22 mouse cellular contexts compared by ENCODE assay signal in genomic region chr10:21573713-21574112, GRCm38 (mm10). TPM values are rescaled to one million over a fixed set of nuclear protein-coding genes. Genes with fewer than 3 reads are reported as not detected.
DNase-seq lines count a peak whose midpoint lies in the region; ATAC-seq lines count a peak whose summit lies in the region.
"Had no signal": no experiment of that assay in that cellular context is flagged by ENCODE, and none has a peak within 500 bp of the region (broad histone marks: within the 10 kb centered on the region; RNA-seq: fewer than 3 reads in every experiment).

No protein-coding gene starts in this region.

- 72% methylated on average over 4 of the region's 4 CpGs for WGBS in intestine, embryonic 15.5 days
- WGBS in kidney, embryonic 16.5 days: 70% methylated on average over 4 of the region's 4 CpGs
- 64% methylated on average over 4 of the region's 4 CpGs for whole genome bisulfite sequencing in liver, embryonic 12.5 days (ENCODE audit: insufficient replicate concordance)

- no peaks in the 10 kb centered on the region for H3K9me3 ChIP-seq in intestine, embryonic 15.5 days
- no peaks in the 10 kb centered on the region for H3K9me3 ChIP-seq in kidney, embryonic 16.5 days (ENCODE audit: low read length)
- H3K9me3 ChIP-seq in liver, embryonic 12.5 days (replicated peaks): no peaks in the 10 kb centered on the region
- H3K9me3 ChIP-seq: forebrain, embryonic 12.5 days; lung, embryonic 15.5 days; midbrain, embryonic 15.5 days had no signal

- no peak overlapping the region for H3K9ac ChIP-seq in intestine, embryonic 15.5 days
- no peak overlapping the region for H3K9ac ChIP-seq in kidney, embryonic 16.5 days (replicated peaks; ENCODE audit: low read length)
- H3K9ac ChIP-seq in liver, embryonic 12.5 days: no peak overlapping the region
- H3K9ac ChIP-seq: forebrain, embryonic 12.5 days; lung, embryonic 15.5 days; midbrain, embryonic 15.5 days had no signal

- H3K4me1 ChIP-seq in intestine, embryonic 15.5 days (replicated peaks): no peaks in the 10 kb centered on the region
- H3K4me1 ChIP-seq in kidney, embryonic 16.5 days (ENCODE audit: insufficient read depth, low read length): 0 out of 2 replicates have a peak, but pooled peaks cover 5% of the 10 kb centered on the region
- no peaks in the 10 kb centered on the region for H3K4me1 ChIP-seq in liver, embryonic 12.5 days
- H3K4me1 ChIP-seq: forebrain, embryonic 12.5 days; lung, embryonic 15.5 days; midbrain, embryonic 15.5 days had no signal

- ATAC-seq in intestine, embryonic 15.5 days: peak; percentile 49; the same call in 1 of the 2 replicates
- ATAC-seq in kidney, embryonic 16.5 days (ENCODE audit: low FRiP score, low TSS enrichment): peak; percentile 62; the same call in 1 of the 2 replicates
- ATAC-seq in liver, embryonic 12.5 days: no peak
- ATAC-seq: hindbrain, embryonic 16.5 days; midbrain, embryonic 15.5 days had no signal

- H3K4me3 ChIP-seq in intestine, embryonic 15.5 days (replicated peaks): no peak overlapping the region
- H3K4me3 ChIP-seq in kidney, embryonic 16.5 days (ENCODE audit: low read length): no peak overlapping the region
- H3K4me3 ChIP-seq in liver, embryonic 12.5 days: no peak overlapping the region
- H3K4me3 ChIP-seq: forebrain, embryonic 12.5 days; lung, embryonic 15.5 days; midbrain, embryonic 15.5 days had no signal

- H3K27ac ChIP-seq in intestine, embryonic 15.5 days: no peak overlapping the region
- peak overlapping the region; percentile 45; the same call in 1 of the 2 replicates for H3K27ac ChIP-seq in kidney, embryonic 16.5 days (ENCODE audit: low read length)
- H3K27ac ChIP-seq in liver, embryonic 12.5 days: no peak overlapping the region
- H3K27ac ChIP-seq: forebrain, embryonic 12.5 days; lung, embryonic 15.5 days; midbrain, embryonic 15.5 days had no signal

- no peaks in the 10 kb centered on the region for H3K36me3 ChIP-seq in intestine, embryonic 15.5 days
- no peaks in the 10 kb centered on the region for H3K36me3 ChIP-seq in kidney, embryonic 16.5 days (ENCODE audit: insufficient read depth, low read length)
- no peaks in the 10 kb centered on the region for H3K36me3 ChIP-seq in liver, embryonic 12.5 days
- H3K36me3 ChIP-seq: forebrain, embryonic 12.5 days; lung, embryonic 15.5 days; midbrain, embryonic 15.5 days had no signal

- no peaks in the 10 kb centered on the region for H3K27me3 ChIP-seq in intestine, embryonic 15.5 days (replicated peaks)
- no peaks in the 10 kb centered on the region for H3K27me3 ChIP-seq in kidney, embryonic 16.5 days (ENCODE audit: insufficient read depth, low read length)
- no peaks in the 10 kb centered on the region for H3K27me3 ChIP-seq in liver, embryonic 12.5 days (replicated peaks)
- H3K27me3 ChIP-seq: forebrain, embryonic 12.5 days; lung, embryonic 15.5 days; midbrain, embryonic 15.5 days had no signal

- DNase-seq in heart, adult 8-10 months (ENCODE audit: low spot score): peak; percentile 25
- no peak for DNase-seq in heart, adult 9 months (ENCODE audit: low spot score in 2 of 2)
- peak; percentile 41 for DNase-seq in Muller cell, postnatal 12 days (ENCODE audit: inconsistent ontology term)
- DNase-seq in layer of hippocampus, adult 9-11 months: no peak
- DNase-seq in frontal cortex, postnatal 25 days (ENCODE audit: low spot score in 2 of 2): no peak
- DNase-seq: cerebellum, postnatal 25 days; heart, postnatal 36 days; liver; right cerebral cortex, postnatal 4 days had no signal

- H3K4me2 ChIP-seq in intestine, embryonic 15.5 days (replicated peaks): no peak overlapping the region
- no peak overlapping the region for H3K4me2 ChIP-seq in kidney, embryonic 16.5 days (replicated peaks; ENCODE audit: low read depth, low read length)
- H3K4me2 ChIP-seq in liver, embryonic 12.5 days: no peak overlapping the region
- H3K4me2 ChIP-seq: forebrain, embryonic 12.5 days; lung, embryonic 15.5 days; midbrain, embryonic 15.5 days had no signal

RNA-seq across cellular contexts. Expression of gene 1700020N01Rik, which starts 19.2 kb away (rescaled TPM):
- total RNA-seq in heart, adult 8-10 months (2022): not detected
- polyA plus RNA-seq in intestine, embryonic 15.5 days (2015; fragmentation: Nextera tagmentation; extraction: Ambion mirVana): not detected in 2 replicates
- not detected in 2 replicates for polyA plus RNA-seq in kidney, embryonic 16.5 days (2015; fragmentation: Nextera tagmentation; extraction: Ambion mirVana)
- not detected in 2 replicates for polyA plus RNA-seq in liver, embryonic 12.5 days (2016; fragmentation: Nextera tagmentation; extraction: Ambion mirVana)
- total RNA-seq: heart, adult 18-20 months; heart, postnatal 36 days; layer of hippocampus, adult 18-20 months; left cerebral cortex, postnatal 36 days; megakaryocyte, adult 5-6 weeks; neutrophil, adult 5-6 weeks had no signal
- polyA plus RNA-seq: C2C12; forebrain, embryonic 12.5 days; hindbrain, embryonic 16.5 days; lung, embryonic 15.5 days; midbrain, embryonic 15.5 days had no signal

Comparison
In these comparisons a context has a peak if more than half of its experiments do, and no peak if none do; other contexts are left out.
1. DNase-seq: peak in heart, adult 8-10 months (single experiment) and Muller cell, postnatal 12 days (single experiment); none in heart, adult 9 months (0 of 2), layer of hippocampus, adult 9-11 months (single experiment) and frontal cortex, postnatal 25 days (0 of 2).